Mouse (Mus musculus) heart, adult 2 months (tissue): ENCODE results near the gene Nes.

ENCODE experiments used
- CTCF ChIP-seq: fragments of 200-600 bp; IDR thresholded peaks from 2 replicates; pipeline ENCODE4 v1.8.1; 2022; ENCODE audit warnings: antibody characterized with exemption, mild to moderate bottlenecking, moderate library complexity
- EP300 ChIP-seq: fragments of 200-500 bp; IDR thresholded peaks from 2 replicates; pipeline ENCODE4 v1.6.1; 2011; ENCODE audit warnings: low read depth, low read length, control low read depth; ENCODE audit not compliant: insufficient read depth

DNA sequence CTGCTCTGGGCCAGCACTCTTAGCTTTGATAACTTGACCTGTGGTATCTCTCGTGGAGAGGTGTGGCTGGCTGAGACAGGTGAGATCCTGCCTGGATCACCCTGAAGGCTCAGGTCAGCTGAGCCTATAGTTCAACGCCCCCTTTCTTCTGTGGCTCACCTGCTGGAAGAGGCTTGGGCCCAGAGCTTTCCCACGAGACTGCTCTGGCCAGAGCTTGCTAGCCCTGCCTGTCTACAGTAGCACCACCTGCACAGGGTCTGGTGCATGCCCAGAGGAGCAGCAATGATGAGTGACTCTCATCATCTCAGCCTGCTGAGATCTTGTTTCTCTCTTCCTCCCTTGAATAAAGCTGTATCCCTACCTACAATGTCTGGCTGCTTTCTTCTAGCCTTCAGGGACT is 9.2 kb downstream of the Nes start:
- TF ChIP-seq CTCF: no peak
- TF ChIP-seq EP300: no peak
